Mouse (Mus musculus) CH12.LX (cell line): ENCODE measurements around the gene Slc44a5. TPM values are rescaled to one million over a fixed set of nuclear protein-coding genes. Genes with fewer than 3 reads are reported as not detected.
A peak's percentile ranks its signal among the peaks of the same experiment; 100 is the strongest.

Experiments used
- DNase-seq: peaks from one replicate; pipeline ENCODE4 v3.0.0-alpha.2; 2013; ENCODE audit errors: extremely low read depth
- H3K27ac ChIP-seq: 2 replicates; pipeline ENCODE4 v1.5.1; 2012; ENCODE audit warnings: low read depth, mild to moderate bottlenecking, control low read depth, moderate library complexity; ENCODE audit not compliant: insufficient read depth
- H3K27me3 ChIP-seq: replicated peaks from 2 replicates; pipeline ENCODE3; 2012; ENCODE audit warnings: inconsistent platforms
- H3K36me3 ChIP-seq, 2 experiments: replicated peaks in 1 of 2; 2 replicates each; pipeline versions ENCODE3 to v1.6.1; 2012; ENCODE audit warnings: inconsistent platforms in 1 of 2, low read length in 1 of 2, mild to moderate bottlenecking in 1 of 2, mixed read lengths in 1 of 2, moderate library complexity in 1 of 2; ENCODE audit not compliant: control insufficient read depth in 1 of 2, insufficient read depth in 1 of 2
- H3K4me1 ChIP-seq, 2 experiments: 2 replicates each; pipeline ENCODE4 v1.6.1; 2012; ENCODE audit warnings: inconsistent platforms in 1 of 2, moderate library complexity in 1 of 2; ENCODE audit not compliant: insufficient read depth in 2 of 2, control insufficient read depth in 1 of 2
- H3K4me2 ChIP-seq: 2 replicates; pipeline ENCODE4 v1.6.1; 2012; ENCODE audit warnings: low read depth, mild to moderate bottlenecking, control low read depth; ENCODE audit not compliant: poor library complexity, insufficient read depth, severe bottlenecking
- H3K4me3 ChIP-seq, 3 experiments: fragments of 150-350 bp in 1 of 3; sonication (generic) in 1 of 3; replicated peaks in 1 of 3; 2 replicates each; pipeline versions ENCODE3 to v1.5.1; 2011 to 2012; ENCODE audit warnings: low read depth in 2 of 3, low read length in 2 of 3, mild to moderate bottlenecking in 2 of 3, moderate library complexity in 2 of 3, control low read depth in 1 of 3, improper control_type of control experiment in 1 of 3, inconsistent platforms in 1 of 3, mixed read lengths in 1 of 3; ENCODE audit not compliant: poor library complexity in 1 of 3
- H3K79me2 ChIP-seq: replicated peaks from 2 replicates; pipeline ENCODE4 v1.6.1; 2012; ENCODE audit warnings: mild to moderate bottlenecking, moderate library complexity; ENCODE audit not compliant: control insufficient read depth, poor library complexity, insufficient read depth, severe bottlenecking; ENCODE audit errors: extremely low read depth
- H3K9ac ChIP-seq: 2 replicates; pipeline ENCODE4 v1.6.1; 2012; ENCODE audit warnings: low read depth, mild to moderate bottlenecking, control low read depth, moderate library complexity; ENCODE audit not compliant: insufficient read depth
- H3K9me3 ChIP-seq: replicated peaks from 2 replicates; pipeline ENCODE3; 2012; ENCODE audit warnings: low read length, inconsistent platforms, mixed read lengths
- BHLHE40 ChIP-seq: IDR thresholded peaks from 2 replicates; pipeline ENCODE4 v1.6.1; 2011; ENCODE audit warnings: mild to moderate bottlenecking, low read depth, low read length, improper control_type of control experiment
- CTCF ChIP-seq, 2 experiments: IDR thresholded peaks in 1 of 2; conservative IDR thresholded peaks in 1 of 2; 2 replicates each; pipeline ENCODE4 v1.5.1; 2011 to 2012; ENCODE audit warnings: low read depth in 2 of 2, low read length in 2 of 2, improper control_type of control experiment in 1 of 2, inconsistent platforms in 1 of 2, mild to moderate bottlenecking in 1 of 2, moderate library complexity in 1 of 2
- ELF1 ChIP-seq: IDR thresholded peaks from 2 replicates; pipeline ENCODE4 v1.6.1; 2014; ENCODE audit warnings: low read depth, mild to moderate bottlenecking, inconsistent platforms, low read length, improper control_type of control experiment
- EP300 ChIP-seq: IDR thresholded peaks from 2 replicates; pipeline ENCODE4 v1.6.1; 2011; ENCODE audit warnings: low read length, improper control_type of control experiment
- ETS1 ChIP-seq: conservative IDR thresholded peaks from 2 replicates; pipeline ENCODE4 v1.6.1; 2012; ENCODE audit warnings: low read depth, mild to moderate bottlenecking, inconsistent platforms, low read length, improper control_type of control experiment, moderate library complexity
- GABPA ChIP-seq: IDR thresholded peaks from 2 replicates; pipeline ENCODE4 v1.6.1; 2012; ENCODE audit warnings: low read depth, low read length, improper control_type of control experiment, inconsistent platforms; ENCODE audit not compliant: insufficient replicate concordance
- IRF4 ChIP-seq: IDR thresholded peaks from 2 replicates; pipeline ENCODE4 v1.6.1; 2014; ENCODE audit warnings: low read depth, mild to moderate bottlenecking, inconsistent platforms, low read length, improper control_type of control experiment
- JUND ChIP-seq: conservative IDR thresholded peaks from 2 replicates; pipeline ENCODE4 v1.6.1; 2011; ENCODE audit warnings: low read depth, low read length, improper control_type of control experiment
- KAT2A ChIP-seq: IDR thresholded peaks from 2 replicates; pipeline ENCODE4 v1.6.1; 2012; ENCODE audit warnings: low read length, improper control_type of control experiment, inconsistent platforms; ENCODE audit not compliant: insufficient replicate concordance
- MAFK ChIP-seq: IDR thresholded peaks from 2 replicates; pipeline ENCODE4 v1.6.1; 2011; ENCODE audit warnings: low read length, improper control_type of control experiment; ENCODE audit not compliant: insufficient replicate concordance
- MAX ChIP-seq: IDR thresholded peaks from 2 replicates; pipeline ENCODE4 v1.6.1; 2011; ENCODE audit warnings: low read length, improper control_type of control experiment
- MYC ChIP-seq: IDR thresholded peaks from 2 replicates; pipeline ENCODE4 v1.6.1; 2011; ENCODE audit warnings: low read depth, mild to moderate bottlenecking, improper control_type of control experiment, low read length
- NELFE ChIP-seq: IDR thresholded peaks from 2 replicates; pipeline ENCODE4 v1.6.1; 2011; ENCODE audit warnings: low read depth, low read length, improper control_type of control experiment
- NRF1 ChIP-seq: IDR thresholded peaks from 2 replicates; pipeline ENCODE4 v1.6.1; 2014; ENCODE audit warnings: low read depth, mild to moderate bottlenecking, inconsistent platforms, low read length, improper control_type of control experiment, moderate library complexity
- POLR2A ChIP-seq: IDR thresholded peaks from 2 replicates; pipeline ENCODE4 v1.6.1; 2011; ENCODE audit warnings: low read depth, mild to moderate bottlenecking, improper control_type of control experiment, low read length
- POLR2AphosphoS2 ChIP-seq: IDR thresholded peaks from 2 replicates; pipeline ENCODE4 v1.6.1; 2011; ENCODE audit warnings: low read depth, low read length, improper control_type of control experiment
- RCOR1 ChIP-seq: conservative IDR thresholded peaks from 2 replicates; pipeline ENCODE4 v1.6.1; 2012; ENCODE audit warnings: low read depth, mild to moderate bottlenecking, inconsistent platforms, low read length, improper control_type of control experiment
- SIN3A ChIP-seq: IDR thresholded peaks from 2 replicates; pipeline ENCODE4 v1.6.1; 2012; ENCODE audit warnings: low read length, improper control_type of control experiment, inconsistent platforms
- TBP ChIP-seq: conservative IDR thresholded peaks from 2 replicates; pipeline ENCODE4 v1.6.1; 2011; ENCODE audit warnings: low read depth, low read length, improper control_type of control experiment
- USF2 ChIP-seq: conservative IDR thresholded peaks from 2 replicates; pipeline ENCODE4 v1.6.1; 2011; ENCODE audit warnings: low read depth, low read length, improper control_type of control experiment
- ZC3H11A ChIP-seq: IDR thresholded peaks from 2 replicates; pipeline ENCODE4 v1.6.1; 2012; ENCODE audit warnings: low read depth, mild to moderate bottlenecking, inconsistent platforms, low read length, improper control_type of control experiment
- dilution Hi-C: fragments of 300-500 bp; cut with MboI; formaldehyde crosslinking; loops from 2 replicates; pipeline ENCODE4 v1.14.3; 2020; ENCODE audit warnings: low sequenced_read_pairs; ENCODE audit not compliant: extremely low pct_unique_long_range_greater_than_20kb, extremely low pct_ligation_motif_present
- in situ Hi-C: fragments of 300-500 bp; cut with MboI; formaldehyde crosslinking; loops from 3 replicates; pipeline ENCODE4 v1.14.3; 2019; ENCODE audit warnings: low sequenced_read_pairs, low pct_ligation_motif_present, low pct_unique_long_range_greater_than_20kb, mixed read lengths
- polyA plus RNA-seq: library from polyadenylated mRNA; unstranded; fragments of >175 nt; gene quantifications from 2 replicates; pipeline ENCODE4 v1.2.1, GENCODE M21; 2012; ENCODE audit warnings: low read depth; ENCODE audit not compliant: insufficient read length
- total RNA-seq, 2 experiments: library from RNA; depleted of rRNA; stranded (reverse); fragments of 300-350 nt in 1 of 2; fragments of >200 nt in 1 of 2; gene quantifications; 2 replicates each; pipeline ENCODE4 v1.2.3; 2012 to 2014

The Slc44a5 gene
- total and polyA plus RNA-seq, 3 experiments, result not detected

DNA sequence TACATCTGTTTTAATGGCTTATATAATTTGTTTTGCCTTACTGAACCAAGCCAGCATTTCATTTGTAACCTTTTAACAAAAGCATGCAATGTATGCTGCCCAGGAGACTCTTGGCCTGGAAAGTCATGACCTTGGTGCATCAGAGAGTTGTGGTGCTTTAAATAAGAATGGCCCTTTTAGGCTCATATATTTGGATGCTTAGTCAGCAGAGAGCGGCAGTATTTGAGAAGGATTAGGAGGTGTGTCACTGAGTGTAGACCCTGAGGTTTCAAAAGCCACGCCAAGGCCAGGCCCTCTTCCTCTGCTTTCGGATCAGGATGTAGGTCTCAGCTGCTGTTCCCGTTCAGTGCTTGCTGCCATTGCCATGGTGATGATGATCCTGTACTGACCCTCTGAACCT, 3.8 kb upstream of the Slc44a5 start:
- Histone ChIP-seq H3K4me2 (no peak overlapping the region), H3K27ac (no peak overlapping the region), H3K27me3 (peaks cover 2% of the 10 kb centered on the region), H3K9me3 (peaks cover 12% of the 10 kb centered on the region), H3K4me3 (no peak overlapping the region), H3K79me2 (no peaks in the 10 kb centered on the region), H3K4me1 (no peaks in the 10 kb centered on the region), H3K36me3 (no peaks in the 10 kb centered on the region), H3K9ac (no peak overlapping the region)
- DNase-seq, result no peak
- dilution Hi-C loops (no loop called here), in situ Hi-C loops (loop anchor here (10.0 kb wide), 1 partner anchor 605 kb away; no protein-coding TSS in a partner anchor)
- no peak for TF ChIP-seq GABPA
- no peak for TF ChIP-seq USF2
- no peak for TF ChIP-seq CTCF (conservative IDR thresholded peaks at IDR 0.05 in 1 of 2, IDR thresholded peaks at IDR 0.05 in 1 of 2; ENCODE audit: low read depth in 2 of 2, low read length in 2 of 2)
- TF ChIP-seq JUND, result no peak
- TF ChIP-seq RCOR1, result no peak
- TF ChIP-seq MAFK, result 0 out of 2 replicates have a peak, but pooled peaks have one; percentile 12
- no peak for TF ChIP-seq NELFE

DNA sequence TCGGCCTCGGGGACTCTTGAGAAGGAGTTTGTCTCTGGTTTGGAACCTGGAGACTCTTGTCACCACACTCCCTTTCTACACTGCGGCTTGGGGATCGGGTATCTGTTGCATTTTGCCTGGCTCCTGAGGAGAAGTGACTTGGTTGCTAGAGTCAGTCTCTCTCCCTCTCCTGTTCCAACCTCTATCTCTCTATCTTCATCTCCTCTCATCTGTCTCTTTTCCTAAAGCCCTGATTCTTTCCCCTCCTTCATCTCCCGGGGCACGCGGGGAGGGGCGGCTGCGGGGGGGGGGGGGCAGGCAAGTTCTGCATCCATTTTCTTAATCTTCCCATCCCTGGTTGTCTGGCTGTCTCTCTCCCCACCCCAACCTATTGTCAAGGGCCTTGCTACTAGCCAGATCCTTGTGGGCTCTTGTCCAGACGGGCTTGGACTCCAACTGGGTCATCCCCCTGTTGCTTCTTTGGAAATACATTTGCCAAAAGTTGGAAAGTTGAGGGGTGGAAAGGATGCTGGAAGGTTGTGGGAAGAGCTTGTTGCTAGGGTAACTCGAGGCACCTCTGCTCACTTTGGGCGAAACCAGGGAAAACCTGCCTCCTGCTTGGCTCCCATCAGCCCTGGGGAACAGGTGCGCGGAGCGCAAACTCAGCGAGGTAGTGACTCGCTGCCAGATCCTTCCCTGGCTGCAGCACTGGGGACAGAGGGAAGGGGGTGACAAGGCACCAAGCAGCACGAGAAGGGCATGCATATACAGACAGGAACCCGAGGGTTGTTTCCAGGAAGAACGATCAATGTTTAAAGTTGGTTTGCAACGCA, 919 bp downstream of the Slc44a5 start:
- no peak overlapping the region for H3K4me2 ChIP-seq
- H3K9ac ChIP-seq, result no peak overlapping the region
- peaks cover 12% of the 10 kb centered on the region for H3K9me3 ChIP-seq
- dilution Hi-C loops (no loop called here), in situ Hi-C loops (no loop called here)
- no peaks in the 10 kb centered on the region for H3K36me3 ChIP-seq
- peaks cover 2% of the 10 kb centered on the region for H3K27me3 ChIP-seq
- no peak overlapping the region for H3K27ac ChIP-seq
- no peaks in the 10 kb centered on the region for H3K79me2 ChIP-seq
- TF ChIP-seq MAFK (no peak), IRF4 (no peak), JUND (no peak), POLR2A (no peak), KAT2A (no peak), NRF1 (no peak), TBP (no peak), POLR2AphosphoS2 (no peak), MAX (no peak), SIN3A (no peak), ELF1 (no peak), BHLHE40 (no peak), CTCF (conservative IDR thresholded peaks at IDR 0.05 in 1 of 2, IDR thresholded peaks at IDR 0.05 in 1 of 2; ENCODE audit: low read depth in 2 of 2, low read length in 2 of 2) (no peak), EP300 (no peak), MYC (no peak), ZC3H11A (no peak), ETS1 (no peak)
- H3K4me1 ChIP-seq, result peaks cover 9 to 21% of the 10 kb centered on the region in 2 experiments
- no peak for DNase-seq
- no peak overlapping the region for H3K4me3 ChIP-seq
